Mouse (Mus musculus) kidney, postnatal 36 days (tissue): ENCODE measurements at regions not wholly inside any gene's neighbourhood (a gene's known extent, or its start where the extent isn't known, plus 50 kb on each side); places are given as distances from the start of the nearest gene placed in this dataset.

ENCODE experiments used
- DNase-seq, 2 experiments: peaks; one replicate each; pipeline ENCODE4 v3.0.0; 2021 to 2022; ENCODE audit warnings: mixed read lengths in 2 of 2

DNA sequence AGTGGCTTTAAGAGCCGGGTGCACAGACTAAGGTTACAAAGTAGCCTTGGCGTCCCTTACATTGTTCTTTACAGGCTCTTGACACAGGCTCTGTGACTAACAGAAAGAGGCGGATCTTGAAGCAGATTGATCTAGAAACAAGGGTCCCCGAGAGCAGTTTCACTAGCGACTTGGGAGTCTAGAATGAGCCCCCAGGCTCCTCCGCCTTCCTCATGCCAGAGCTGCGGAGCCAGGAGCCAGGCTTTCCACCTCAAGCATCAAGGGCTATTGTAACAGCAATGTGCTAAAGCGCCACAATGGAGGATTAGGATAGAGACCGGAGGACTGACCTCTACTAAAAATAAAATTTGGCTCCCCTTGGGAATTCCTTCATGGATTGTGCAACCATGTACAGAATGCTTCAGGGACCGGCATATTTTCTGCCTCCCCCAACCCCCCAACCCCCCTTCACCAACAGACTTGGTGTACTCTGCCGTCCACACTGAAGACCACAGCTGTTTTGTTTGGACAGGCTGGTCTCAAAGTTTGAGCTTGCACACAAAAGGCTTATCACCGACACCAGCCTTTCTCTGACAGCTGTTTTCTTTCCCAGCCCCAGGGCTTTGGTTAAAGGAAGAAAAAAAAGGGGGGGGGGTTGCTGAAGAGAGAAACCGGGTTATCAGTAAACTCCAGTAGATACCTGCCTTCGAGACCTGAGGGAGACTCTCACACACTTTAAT, 60.2 kb upstream of the Gm10295 start:
- peak; percentile 44 to 71 for DNase-seq

DNA sequence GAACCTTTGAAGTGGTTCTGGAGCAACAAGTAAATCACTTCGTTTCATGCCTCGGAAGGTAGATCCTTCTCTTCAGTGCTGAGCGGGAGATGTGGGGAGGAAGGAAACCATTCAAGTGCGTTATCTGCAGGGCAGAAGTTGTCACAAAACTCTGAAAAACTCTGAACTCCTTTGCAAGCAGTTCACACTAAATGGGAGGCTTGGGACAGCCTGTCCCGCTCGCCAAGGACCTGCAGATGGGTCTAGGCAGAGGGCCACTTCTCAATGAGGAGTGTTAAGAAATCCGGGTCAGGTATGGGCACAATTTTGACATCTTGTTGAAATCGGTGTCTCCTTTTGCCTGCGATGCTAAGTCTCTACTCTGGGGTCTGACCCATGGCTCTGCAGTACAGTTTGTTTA, 58.6 kb upstream of the Gm10295 start:
- DNase-seq: no peak

DNA sequence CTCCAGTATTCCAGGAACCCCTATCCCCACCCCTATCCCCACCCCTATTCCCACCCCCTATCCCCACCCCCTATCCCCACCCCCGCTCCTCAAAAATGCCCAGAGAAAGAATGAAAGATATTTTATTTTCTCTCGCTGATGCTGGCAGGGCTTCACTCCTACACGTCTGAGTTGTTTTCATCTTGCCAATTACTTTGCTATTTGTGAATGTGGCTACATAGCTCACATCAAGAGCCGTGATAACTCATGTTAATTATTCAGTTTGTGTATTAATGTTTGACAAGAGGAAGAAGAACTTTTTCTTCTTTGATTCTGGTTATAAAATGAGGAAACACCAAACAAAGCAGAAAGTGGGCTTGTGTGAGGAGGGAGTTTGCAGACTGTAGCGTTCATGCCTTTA, 57.8 kb upstream of the Gm10295 start:
- no peak for DNase-seq

- no peak for DNase-seq
These were observed 55.0 kb upstream of the Gm10295 start for GRCm38 (mm10) chr7:71406283-71406682.
